Mouse (Mus musculus) macrophage (primary cell): ENCODE measurements around the gene Dlat. TPM values are rescaled to one million over a fixed set of nuclear protein-coding genes. Genes with fewer than 3 reads are reported as not detected.

Experiments used
- H3K27ac ChIP-seq: fragments of 350-480 bp; formaldehyde crosslinking; 2 replicates; pipeline ENCODE4 v1.9.0; 2021
- H3K36me3 ChIP-seq: fragments of 350-480 bp; formaldehyde crosslinking; 2 replicates; pipeline ENCODE4 v1.9.0; 2021; ENCODE audit errors: inconsistent target
- H3K4me3 ChIP-seq: fragments of 350-480 bp; formaldehyde crosslinking; 2 replicates; pipeline ENCODE4 v1.9.0; 2021; ENCODE audit errors: inconsistent target
- H3K79me2 ChIP-seq: fragments of 350-480 bp; formaldehyde crosslinking; 2 replicates; pipeline ENCODE4 v1.9.0; 2021; ENCODE audit errors: inconsistent target
- WGBS: methylation state at CpG from one replicate; pipeline ENCODE4 v1.1.7; 2026; ENCODE audit warnings: inconsistent platforms; ENCODE audit not compliant: missing documents; 5-methylcytosine and 5-hydroxymethylcytosine counted together
- polyA plus RNA-seq: library from polyadenylated mRNA; stranded (reverse); fragments of 250-400 nt; gene quantifications from 3 replicates; pipeline ENCODE4 v1.2.4, GENCODE M21; 2018; ENCODE audit warnings: inconsistent platforms

The Dlat gene
- polyA plus RNA-seq, 1 experiment from 2014 or later = 17.0 TPM

GRCm38 (mm10) chr9:50592955-50593354 is 66.6 kb downstream of the Dlat start:
- WGBS = 50% methylated on average over 6 of the region's 9 CpGs
- H3K27ac ChIP-seq = no peak overlapping the region
- no peaks in the 10 kb centered on the region for H3K79me2 ChIP-seq
- H3K4me3 ChIP-seq = no peak overlapping the region
- peaks cover 26% of the 10 kb centered on the region for H3K36me3 ChIP-seq

- peak overlapping the region; percentile 69 for H3K27ac ChIP-seq
- H3K4me3 ChIP-seq = peak overlapping the region; percentile 9; the same call in 1 of the 2 replicates
- WGBS = 4% methylated on average over 7 of the region's 10 CpGs
- H3K79me2 ChIP-seq = no peaks in the 10 kb centered on the region
- peaks cover 6% of the 10 kb centered on the region for H3K36me3 ChIP-seq
Measured at GRCm38 (mm10) chr9:50590856-50591518, 68.6 kb downstream of the Dlat start.

- H3K79me2 ChIP-seq = no peaks in the 10 kb centered on the region
- H3K27ac ChIP-seq = no peak overlapping the region
- WGBS = 86% methylated on average over 4 of the region's 4 CpGs
- no peak overlapping the region for H3K4me3 ChIP-seq
- peaks cover 4% of the 10 kb centered on the region for H3K36me3 ChIP-seq
Measured at GRCm38 (mm10) chr9:50586955-50587354, 72.6 kb downstream of the Dlat start.

DNA sequence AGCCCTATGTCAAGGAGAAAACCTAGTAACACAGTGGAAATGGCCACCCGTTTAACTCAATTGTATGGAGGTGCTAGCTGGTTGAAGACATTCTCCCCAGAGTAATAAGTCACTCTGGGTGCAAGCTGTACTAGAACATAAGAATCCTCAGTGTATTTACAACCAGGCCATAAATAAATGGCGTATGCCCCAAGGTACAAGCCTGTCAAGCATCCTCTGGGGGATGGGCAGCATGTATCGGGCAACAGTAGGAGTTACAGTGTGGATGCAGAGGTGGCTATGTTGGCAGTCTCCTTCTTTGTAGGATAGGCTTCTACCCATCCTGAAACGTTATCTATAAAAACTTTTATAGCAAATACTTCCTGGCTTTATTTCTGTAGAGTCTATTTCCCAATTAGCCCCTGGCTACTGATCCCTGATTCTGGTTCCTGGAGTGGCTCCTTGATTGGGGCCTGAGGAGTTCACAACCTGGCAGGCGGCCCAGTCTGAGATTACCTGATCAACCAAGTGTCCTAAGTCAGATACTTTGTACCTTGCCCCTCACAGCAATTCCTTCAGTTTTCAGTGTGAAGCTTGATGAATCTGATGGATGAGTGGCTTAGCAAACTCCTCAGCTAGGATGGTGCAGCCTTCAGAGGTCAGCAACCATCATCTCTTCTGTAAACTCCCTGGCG is 74.3 kb downstream of the Dlat start:
- peaks cover 15% of the 10 kb centered on the region for H3K36me3 ChIP-seq
- H3K27ac ChIP-seq = no peak overlapping the region
- WGBS = 95% methylated on average over 6 of the region's 6 CpGs
- H3K79me2 ChIP-seq = no peaks in the 10 kb centered on the region
- no peak overlapping the region for H3K4me3 ChIP-seq

Other genes starting within 250 kb of the Dlat start
- not detected in 3 replicates for gene Plet1, start 165.3 kb downstream of the Dlat start, polyA plus RNA-seq
- 36.6 to 64.4 TPM (median 48.4 TPM) in 3 replicates for gene Pts, start 131.1 kb downstream of the Dlat start, polyA plus RNA-seq
- 44.2 to 59.1 TPM (median 54.5 TPM) in 3 replicates for gene Il18, start 105.0 kb downstream of the Dlat start, polyA plus RNA-seq
- gene Bco2, start 104.6 kb downstream of the Dlat start, polyA plus RNA-seq = 2.7 to 3.6 TPM (median 2.9 TPM) in 3 replicates
- gene Tex12, start 98.5 kb downstream of the Dlat start, polyA plus RNA-seq = not detected in 3 replicates
- gene Sdhd, start 56.0 kb downstream of the Dlat start, polyA plus RNA-seq = 84.1 to 152 TPM (median 148 TPM) in 3 replicates
- gene Timm8b, start 55.9 kb downstream of the Dlat start, polyA plus RNA-seq = 108 to 125 TPM (median 123 TPM) in 3 replicates
- 0.34 to 1.1 TPM (median 0.45 TPM) in 3 replicates for gene Pih1d2, start 42.5 kb downstream of the Dlat start, polyA plus RNA-seq
- 17.0 to 40.6 TPM (median 19.3 TPM) in 3 replicates for gene Nkapd1, start 42.3 kb downstream of the Dlat start, polyA plus RNA-seq
- 0.03 TPM in 1 of 3 replicates, not detected in the others for gene Dixdc1, start 79.7 kb upstream of the Dlat start, polyA plus RNA-seq
- gene 2310030G06Rik, start 86.8 kb upstream of the Dlat start, polyA plus RNA-seq = not detected in 3 replicates
- 0.48 to 0.95 TPM (median 0.95 TPM) in 3 replicates for gene Cryab, start 91.5 kb upstream of the Dlat start, polyA plus RNA-seq
- gene Hspb2, start 92.6 kb upstream of the Dlat start, polyA plus RNA-seq = not detected in 3 replicates
- gene Fdxacb1, start 108.5 kb upstream of the Dlat start, polyA plus RNA-seq = 2.4 to 5.8 TPM (median 2.7 TPM) in 3 replicates
- gene Alg9, start 115.2 kb upstream of the Dlat start, polyA plus RNA-seq = 15.2 to 18.8 TPM (median 15.5 TPM) in 3 replicates
- 11.0 to 58.1 TPM (median 28.0 TPM) in 3 replicates for gene 1110032A03Rik, start 115.7 kb upstream of the Dlat start, polyA plus RNA-seq
- 14.4 to 23.7 TPM (median 14.9 TPM) in 3 replicates for gene Ppp2r1b, start 185.5 kb upstream of the Dlat start, polyA plus RNA-seq